Mouse (Mus musculus): ENCODE data around the gene Pheta2. TPM values are rescaled to one million over a fixed set of nuclear protein-coding genes. Genes with fewer than 3 reads are reported as not detected.
"Not testable (repeated sequence)": the region's sequence is repeated elsewhere in the genome, so short reads cannot be mapped to it uniquely, and the experiment has no call there.

Gene Pheta2
- polyA plus RNA-seq, 1 experiment = not detected

DNA sequence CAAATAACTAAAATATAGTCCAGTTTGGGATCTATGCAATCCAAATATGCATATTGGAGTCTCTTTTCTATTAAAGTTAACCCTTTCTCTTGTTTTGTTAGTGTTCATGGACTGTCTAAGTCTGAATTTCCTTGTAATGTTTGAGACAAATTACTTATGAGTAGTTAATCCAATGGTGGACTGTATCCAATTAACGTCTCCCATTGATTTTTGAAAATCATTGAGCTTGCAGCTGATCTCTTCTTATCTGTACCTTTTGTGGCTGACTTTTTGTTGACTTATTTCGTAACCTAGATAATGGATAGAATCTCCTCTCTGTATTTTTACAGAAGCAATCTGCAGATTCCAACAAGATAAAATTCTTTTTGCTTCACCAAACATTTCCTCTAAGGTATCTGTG lies 43.7 kb downstream of the Pheta2 start:
- H3K4me3 ChIP-seq (ENCODE audit: insufficient read depth, low read depth, low read length) = no peak overlapping the region
- H3K4me1 ChIP-seq (ENCODE audit: control insufficient read depth, insufficient read depth, low read length) = peaks cover 9% of the 10 kb centered on the region
- no peak overlapping the region for H3K27ac ChIP-seq (ENCODE audit: insufficient read depth, low read depth, low read length)
- TF ChIP-seq POLR2A (IDR thresholded peaks at IDR 0.05; ENCODE audit: insufficient read depth, low read depth, low read length) = no peak
- TF ChIP-seq CTCF (IDR thresholded peaks at IDR 0.05; ENCODE audit: insufficient read depth, low read depth, low read length) = no peak
- 97% methylated on average over 2 of the region's 2 CpGs for WGBS

DNA sequence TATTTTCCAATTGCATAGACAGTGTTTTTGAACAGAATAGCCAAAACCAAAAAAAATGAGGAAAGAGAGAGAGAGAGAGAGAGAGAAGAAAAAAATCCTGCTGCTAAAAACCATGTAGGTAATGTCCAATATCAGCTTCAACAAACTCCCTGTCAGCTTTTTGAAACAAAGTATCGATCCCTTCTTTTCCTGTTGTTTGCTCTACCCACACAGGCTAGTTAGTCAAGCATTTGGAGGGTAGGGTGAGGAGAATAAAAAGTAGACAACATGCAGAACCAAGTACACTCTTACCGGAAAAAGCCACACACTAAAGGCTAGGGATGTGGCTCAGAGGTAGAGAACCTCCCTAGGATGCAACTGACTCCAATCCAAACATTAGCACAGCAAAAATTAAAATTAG lies 47.0 kb downstream of the Pheta2 start:
- WGBS = 92% methylated on average over 2 of the region's 2 CpGs

DNA sequence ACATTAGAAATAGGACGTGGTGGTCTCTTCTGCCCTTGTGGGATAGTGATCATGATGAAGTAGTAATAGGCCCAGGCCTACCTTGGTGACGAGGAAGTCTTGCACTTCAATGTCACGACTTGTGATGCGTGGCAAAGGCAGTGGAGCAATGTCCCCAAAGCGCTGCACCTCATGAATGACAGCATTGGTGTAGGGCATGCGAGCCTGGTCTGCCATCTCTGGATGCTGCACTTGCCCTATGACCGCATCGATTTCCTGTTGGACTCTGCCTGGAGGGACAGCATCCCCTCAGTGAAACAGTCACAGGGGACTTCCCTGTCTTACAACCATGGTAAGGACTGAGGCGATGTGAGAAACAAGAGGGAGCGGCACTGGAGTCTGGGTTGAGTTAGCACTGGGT lies 51.2 kb downstream of the Pheta2 start:
- H3K4me1 ChIP-seq (ENCODE audit: control insufficient read depth, insufficient read depth, low read length); H3K4me3 ChIP-seq (ENCODE audit: insufficient read depth, low read depth, low read length); H3K27ac ChIP-seq (ENCODE audit: insufficient read depth, low read depth, low read length): not testable (repeated sequence)
- WGBS = 95% methylated on average over 10 of the region's 10 CpGs

More for the DNA sequence above, 47.0 kb downstream of the Pheta2 start:
- Histone ChIP-seq H3K4me1 (ENCODE audit: control insufficient read depth, insufficient read depth, low read length) (no peaks in the 10 kb centered on the region), H3K27ac (ENCODE audit: insufficient read depth, low read depth, low read length) (no peak overlapping the region), H3K4me3 (ENCODE audit: insufficient read depth, low read depth, low read length) (no peak overlapping the region)
- TF ChIP-seq CTCF (IDR thresholded peaks at IDR 0.05; ENCODE audit: insufficient read depth, low read depth, low read length) = no peak
- no peak for TF ChIP-seq POLR2A (IDR thresholded peaks at IDR 0.05; ENCODE audit: insufficient read depth, low read depth, low read length)

DNA sequence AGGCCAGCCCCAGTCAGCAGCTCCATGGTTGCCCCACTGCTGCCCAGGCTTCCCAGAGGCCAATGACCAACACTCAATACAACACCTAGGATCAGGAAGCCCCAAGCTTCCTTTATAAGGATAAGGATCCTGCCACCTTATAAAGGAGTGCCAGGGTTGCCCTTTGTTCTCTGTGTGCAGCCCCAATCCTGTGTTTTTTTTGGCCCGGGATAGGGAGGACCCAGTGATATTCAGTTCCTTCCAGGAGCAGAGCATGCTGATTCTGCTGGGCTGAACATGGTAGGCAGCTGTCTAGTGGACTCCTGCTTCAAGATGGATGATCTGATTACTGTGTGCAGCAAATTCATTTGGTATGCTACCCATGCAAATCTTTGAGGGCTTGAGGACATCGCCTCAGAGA lies 55.2 kb downstream of the Pheta2 start, which contains the start of gene Cyp2d11:
Gene Cyp2d11, minus strand, starts transcription at position 101 of the 400 bp plus-strand sequence.
- not testable (repeated sequence) for H3K27ac ChIP-seq (ENCODE audit: insufficient read depth, low read depth, low read length); H3K4me3 ChIP-seq (ENCODE audit: insufficient read depth, low read depth, low read length); H3K4me1 ChIP-seq (ENCODE audit: control insufficient read depth, insufficient read depth, low read length)
- 83% methylated on average over 2 of the region's 2 CpGs for WGBS

Other genes starting within 250 kb of the Pheta2 start
- gene Ccdc134, start 211.0 kb upstream of the Pheta2 start, polyA plus RNA-seq (2012; ENCODE audit: insufficient read depth, insufficient read length, low replicate concordance, missing spikeins) = not detected in 2 replicates
- 282 TPM in 1 of 2 replicates, not detected in the other for gene Srebf2, start 191.8 kb upstream of the Pheta2 start, polyA plus RNA-seq (2012; ENCODE audit: insufficient read depth, insufficient read length, low replicate concordance, missing spikeins)
- gene Shisa8, start 126.1 kb upstream of the Pheta2 start, polyA plus RNA-seq (2012; ENCODE audit: insufficient read depth, insufficient read length, low replicate concordance, missing spikeins) = not detected in 2 replicates
- gene Tnfrsf13c, start 114.6 kb upstream of the Pheta2 start, polyA plus RNA-seq (2012; ENCODE audit: insufficient read depth, insufficient read length, low replicate concordance, missing spikeins) = not detected in 2 replicates
- not detected in 2 replicates for gene Cenpm, start 94.2 kb upstream of the Pheta2 start, polyA plus RNA-seq (2012; ENCODE audit: insufficient read depth, insufficient read length, low replicate concordance, missing spikeins)
- not detected in 2 replicates for gene 1500009C09Rik, start 86.5 kb upstream of the Pheta2 start, polyA plus RNA-seq (2012; ENCODE audit: insufficient read depth, insufficient read length, low replicate concordance, missing spikeins)
- 252 and 297 TPM in 2 replicates for gene Sept3, start 64.0 kb upstream of the Pheta2 start, polyA plus RNA-seq (2012; ENCODE audit: insufficient read depth, insufficient read length, low replicate concordance, missing spikeins)
- gene Wbp2nl, start 40.0 kb upstream of the Pheta2 start, polyA plus RNA-seq (2012; ENCODE audit: insufficient read depth, insufficient read length, low replicate concordance, missing spikeins) = not detected in 2 replicates
- not detected in 2 replicates for gene Naga, start within 50 bp of the Pheta2 start, polyA plus RNA-seq (2012; ENCODE audit: insufficient read depth, insufficient read length, low replicate concordance, missing spikeins)
- gene Smdt1, start within 50 bp of the Pheta2 start, polyA plus RNA-seq (2012; ENCODE audit: insufficient read depth, insufficient read length, low replicate concordance, missing spikeins) = not detected in 2 replicates
- gene Ndufa6, start 15.4 kb downstream of the Pheta2 start, polyA plus RNA-seq (2012; ENCODE audit: insufficient read depth, insufficient read length, low replicate concordance, missing spikeins) = not detected in 2 replicates
- not detected in 2 replicates for gene Cyp2d22, start 41.3 kb downstream of the Pheta2 start, polyA plus RNA-seq (2012; ENCODE audit: insufficient read depth, insufficient read length, low replicate concordance, missing spikeins)
- gene Cyp2d11, start 55.1 kb downstream of the Pheta2 start, polyA plus RNA-seq (2012; ENCODE audit: insufficient read depth, insufficient read length, low replicate concordance, missing spikeins) = not detected in 2 replicates
- not detected in 2 replicates for gene Cyp2d10, start 68.3 kb downstream of the Pheta2 start, polyA plus RNA-seq (2012; ENCODE audit: insufficient read depth, insufficient read length, low replicate concordance, missing spikeins)
- not detected in 2 replicates for gene Cyp2d9, start 94.5 kb downstream of the Pheta2 start, polyA plus RNA-seq (2012; ENCODE audit: insufficient read depth, insufficient read length, low replicate concordance, missing spikeins)
- gene Cyp2d12, start 216.1 kb downstream of the Pheta2 start, polyA plus RNA-seq (2012; ENCODE audit: insufficient read depth, insufficient read length, low replicate concordance, missing spikeins) = not detected in 2 replicates